Mouse (Mus musculus) ES-E14 (cell line): ENCODE results near the gene Bhlhb9. TPM values are rescaled to one million over a fixed set of nuclear protein-coding genes. Genes with fewer than 3 reads are reported as not detected.
"Not testable (repeated sequence)": the region's sequence is repeated elsewhere in the genome, so short reads cannot be mapped to it uniquely, and the experiment has no call there.

Source experiments
- DNase-seq: peaks from one replicate; pipeline ENCODE4 v3.0.0-alpha.2; 2013; ENCODE audit warnings: low read depth, low spot score
- H3K27ac ChIP-seq: 2 replicates; pipeline ENCODE4 v1.5.1; 2012; ENCODE audit warnings: low read depth, mild to moderate bottlenecking, low read length, moderate library complexity, mixed read lengths; ENCODE audit not compliant: poor library complexity, insufficient read depth, severe bottlenecking
- H3K36me3 ChIP-seq: 2 replicates; pipeline ENCODE4 v1.6.1; 2012; ENCODE audit warnings: mild to moderate bottlenecking, low read length, moderate library complexity, mixed read lengths; ENCODE audit not compliant: control insufficient read depth, poor library complexity, insufficient read depth, severe bottlenecking
- H3K4me1 ChIP-seq, 2 experiments: fragments of 150-350 bp in 1 of 2; sonication (generic) in 1 of 2; 2 replicates each; pipeline ENCODE4 v1.6.1; 2012; ENCODE audit warnings: low read length in 2 of 2, mild to moderate bottlenecking in 1 of 2, mixed read lengths in 1 of 2; ENCODE audit not compliant: control insufficient read depth in 2 of 2, insufficient read depth in 2 of 2, poor library complexity in 1 of 2
- H3K4me3 ChIP-seq, 2 experiments: fragments of 150-350 bp in 1 of 2; sonication (generic) in 1 of 2; 2 replicates each; pipeline ENCODE4 v1.5.1; 2012; ENCODE audit warnings: low read length in 2 of 2, low read depth in 1 of 2, mild to moderate bottlenecking in 1 of 2, mixed read lengths in 1 of 2; ENCODE audit not compliant: insufficient read depth in 1 of 2, poor library complexity in 1 of 2, severe bottlenecking in 1 of 2
- H3K9ac ChIP-seq: 2 replicates; pipeline ENCODE4 v1.6.1; 2012; ENCODE audit warnings: low read depth, mild to moderate bottlenecking, low read length, mixed read lengths; ENCODE audit not compliant: poor library complexity, insufficient read depth, severe bottlenecking
- H3K9me3 ChIP-seq: fragments of 150-350 bp; sonication (generic); 2 replicates; pipeline ENCODE4 v1.6.1; 2012; ENCODE audit warnings: low read depth, mild to moderate bottlenecking, low read length; ENCODE audit not compliant: control insufficient read depth, insufficient read depth
- CHD2 ChIP-seq: IDR thresholded peaks from 2 replicates; pipeline ENCODE4 v1.6.1; 2014; ENCODE audit warnings: mild to moderate bottlenecking, low read depth, low read length, inconsistent platforms
- HCFC1 ChIP-seq: IDR thresholded peaks from 2 replicates; pipeline ENCODE4 v1.6.1; 2012; ENCODE audit warnings: low read length, inconsistent platforms, borderline replicate concordance; ENCODE audit not compliant: insufficient read depth
- MAFK ChIP-seq: IDR thresholded peaks from 2 replicates; pipeline ENCODE4 v1.6.1; 2014; ENCODE audit warnings: mild to moderate bottlenecking, low read depth, low read length, inconsistent platforms; ENCODE audit not compliant: insufficient read depth
- ZC3H11A ChIP-seq: IDR thresholded peaks from 2 replicates; pipeline ENCODE4 v1.6.1; 2012; ENCODE audit warnings: low read depth, mild to moderate bottlenecking, inconsistent platforms, low read length, borderline replicate concordance
- ZNF384 ChIP-seq: IDR thresholded peaks from 2 replicates; pipeline ENCODE4 v1.6.1; 2012; ENCODE audit warnings: low read depth, low read length, inconsistent platforms
- in situ Hi-C, 2 experiments: fragments of 600-800 bp; cut with MboI; formaldehyde crosslinking; loops; one replicate each; pipeline ENCODE4 v1.15.1; 2025; ENCODE audit warnings: low sequenced_read_pairs in 2 of 2, inconsistent platforms in 1 of 2; ENCODE audit not compliant: unreplicated experiment in 2 of 2
- total RNA-seq: library from RNA; depleted of rRNA; stranded (reverse); fragments of 300-350 nt; gene quantifications from 2 replicates; pipeline ENCODE4 v1.2.3, GENCODE M21; 2012; rRNA removed

Bhlhb9 gene
- total RNA-seq = 8.8 and 15.0 TPM in 2 replicates

GRCm38 (mm10) chrX:135797212-135797644 is at the start of gene Bhlhb9:
Gene Bhlhb9 (plus strand): TSS chrX:135797594.
- Histone ChIP-seq H3K9ac (peak within 1 kb of the TSS; percentile 75), H3K4me3 (peak within 1 kb of the TSS; percentile 78 to 81)
- in situ Hi-C loops, H3K36me3 ChIP-seq, H3K4me1 ChIP-seq, H3K9me3 ChIP-seq, H3K27ac ChIP-seq, DNase-seq: not testable (repeated sequence)

- Histone ChIP-seq H3K4me1 (no peaks in the 10 kb centered on the region), H3K9me3 (no peaks in the 10 kb centered on the region), H3K27ac (no peak overlapping the region), H3K4me3 (no peak overlapping the region), H3K9ac (no peak overlapping the region), H3K36me3 (no peaks in the 10 kb centered on the region)
- in situ Hi-C loops = no loop called here
- DNase-seq = peak; percentile 48
- TF ChIP-seq ZNF384 (no peak), HCFC1 (no peak), MAFK (no peak), CHD2 (no peak), ZC3H11A (no peak)
These were observed 44.6 kb upstream of the Bhlhb9 start for GRCm38 (mm10) chrX:135752832-135753231.

GRCm38 (mm10) chrX:135761707-135762106 is 35.7 kb upstream of the Bhlhb9 start:
- no peaks in the 10 kb centered on the region for H3K4me1 ChIP-seq
- no peak for DNase-seq
- no peak overlapping the region for H3K27ac ChIP-seq
- H3K36me3 ChIP-seq = no peaks in the 10 kb centered on the region
- no peaks in the 10 kb centered on the region for H3K9me3 ChIP-seq
- TF ChIP-seq ZNF384 = no peak
- no peak for TF ChIP-seq CHD2
- TF ChIP-seq ZC3H11A = no peak
- no peak for TF ChIP-seq MAFK
- no peak for TF ChIP-seq HCFC1
- H3K9ac ChIP-seq = no peak overlapping the region
- in situ Hi-C loops = no loop called here
- H3K4me3 ChIP-seq = no peak overlapping the region

- no peaks in the 10 kb centered on the region for H3K36me3 ChIP-seq
- no peak overlapping the region for H3K4me3 ChIP-seq
- H3K4me1 ChIP-seq = no peaks in the 10 kb centered on the region
- no peaks in the 10 kb centered on the region for H3K9me3 ChIP-seq
- in situ Hi-C loops = no loop called here
- TF ChIP-seq MAFK = no peak
- no peak for TF ChIP-seq HCFC1
- no peak for TF ChIP-seq ZC3H11A
- no peak for TF ChIP-seq CHD2
- no peak overlapping the region for H3K9ac ChIP-seq
- no peak overlapping the region for H3K27ac ChIP-seq
- DNase-seq = no peak
These were observed 29.3 kb upstream of the Bhlhb9 start for GRCm38 (mm10) chrX:135768043-135768548.

GRCm38 (mm10) chrX:135768565-135768964 is 28.8 kb upstream of the Bhlhb9 start:
- no peak overlapping the region for H3K9ac ChIP-seq
- no peak overlapping the region for H3K4me3 ChIP-seq
- H3K36me3 ChIP-seq = no peaks in the 10 kb centered on the region
- no peak for DNase-seq
- TF ChIP-seq CHD2 = no peak
- TF ChIP-seq ZC3H11A = no peak
- in situ Hi-C loops = no loop called here
- no peak overlapping the region for H3K27ac ChIP-seq
- no peaks in the 10 kb centered on the region for H3K4me1 ChIP-seq
- H3K9me3 ChIP-seq = no peaks in the 10 kb centered on the region
